Mouse (Mus musculus) cortical plate, adult 2 months (tissue): ENCODE results near the gene Hormad1. TPM values are rescaled to one million over a fixed set of nuclear protein-coding genes. Genes with fewer than 3 reads are reported as not detected.

Experiments
- H3K27ac ChIP-seq: fragments of 200-500 bp; 2 replicates; pipeline ENCODE4 v1.5.1; 2012; ENCODE audit warnings: low read length, control low read depth, inconsistent platforms; ENCODE audit not compliant: insufficient read depth
- H3K4me1 ChIP-seq: fragments of 200-500 bp; 2 replicates; pipeline ENCODE4 v1.6.1; 2011; ENCODE audit warnings: low read length; ENCODE audit not compliant: control insufficient read depth, insufficient read depth
- H3K4me3 ChIP-seq: fragments of 200-500 bp; 2 replicates; pipeline ENCODE4 v1.5.1; 2011; ENCODE audit warnings: mild to moderate bottlenecking, low read length, control low read depth; ENCODE audit not compliant: insufficient read depth
- CTCF ChIP-seq: fragments of 200-500 bp; IDR thresholded peaks from 2 replicates; pipeline ENCODE4 v1.5.1; 2011; ENCODE audit warnings: mild to moderate bottlenecking, control low read depth, low read length; ENCODE audit not compliant: insufficient read depth; ENCODE audit errors: extremely low read depth
- POLR2A ChIP-seq: fragments of 200-500 bp; IDR thresholded peaks from 2 replicates; pipeline ENCODE4 v1.6.1; 2011; ENCODE audit warnings: mild to moderate bottlenecking, low read length, control low read depth; ENCODE audit not compliant: insufficient read depth; ENCODE audit errors: extremely low read depth
- polyA plus RNA-seq: library from polyadenylated mRNA; depleted of rRNA; stranded (reverse); fragments of >200 nt; gene quantifications from 2 replicates; pipeline ENCODE4 v1.2.3, GENCODE M21; 2012; rRNA removed

Gene Hormad1
- not detected in 2 replicates for polyA plus RNA-seq

GRCm38 (mm10) chr3:95559437-95559836 lies at the start of gene Hormad1:
Gene Hormad1, plus strand, starts transcription at chr3:95559677.
- no peaks in the 10 kb centered on the region for H3K4me1 ChIP-seq
- TF ChIP-seq POLR2A (no peak), CTCF (no peak)
- no peak within 1 kb of the TSS for H3K27ac ChIP-seq
- no peak within 1 kb of the TSS for H3K4me3 ChIP-seq

- TF ChIP-seq CTCF (no peak), POLR2A (no peak)
- no peak overlapping the region for H3K27ac ChIP-seq
- H3K4me1 ChIP-seq, result no peaks in the 10 kb centered on the region
- no peak overlapping the region for H3K4me3 ChIP-seq
Measured at GRCm38 (mm10) chr3:95511611-95512180, 47.8 kb upstream of the Hormad1 start.

- Histone ChIP-seq H3K4me1 (peaks cover 2% of the 10 kb centered on the region; the same call in 1 of the 2 replicates), H3K4me3 (no peak overlapping the region), H3K27ac (no peak overlapping the region)
- TF ChIP-seq CTCF, result no peak
- TF ChIP-seq POLR2A, result no peak
Measured at GRCm38 (mm10) chr3:95516614-95517041, 42.8 kb upstream of the Hormad1 start.

GRCm38 (mm10) chr3:95517493-95517898 lies 42.0 kb upstream of the Hormad1 start:
- Histone ChIP-seq H3K27ac (no peak overlapping the region), H3K4me1 (peaks cover 2% of the 10 kb centered on the region; the same call in 1 of the 2 replicates), H3K4me3 (no peak overlapping the region)
- TF ChIP-seq CTCF, result peak; percentile 91
- TF ChIP-seq POLR2A, result no peak

- H3K27ac ChIP-seq, result no peak overlapping the region
- H3K4me3 ChIP-seq, result no peak overlapping the region
- H3K4me1 ChIP-seq, result peaks cover 2% of the 10 kb centered on the region; the same call in 1 of the 2 replicates
- TF ChIP-seq CTCF, result no peak
- TF ChIP-seq POLR2A, result no peak
Measured at GRCm38 (mm10) chr3:95518891-95519290, 40.6 kb upstream of the Hormad1 start.

GRCm38 (mm10) chr3:95519315-95519714 lies 40.2 kb upstream of the Hormad1 start:
- Histone ChIP-seq H3K4me1 (peaks cover 2% of the 10 kb centered on the region; the same call in 1 of the 2 replicates), H3K4me3 (no peak overlapping the region), H3K27ac (no peak overlapping the region)
- TF ChIP-seq CTCF, result no peak
- TF ChIP-seq POLR2A, result no peak

GRCm38 (mm10) chr3:95520100-95520499 lies 39.4 kb upstream of the Hormad1 start:
- H3K4me1 ChIP-seq, result peaks cover 2% of the 10 kb centered on the region; the same call in 1 of the 2 replicates
- no peak overlapping the region for H3K4me3 ChIP-seq
- no peak overlapping the region for H3K27ac ChIP-seq
- TF ChIP-seq POLR2A (no peak), CTCF (no peak)

GRCm38 (mm10) chr3:95521168-95521567 lies 38.3 kb upstream of the Hormad1 start:
- TF ChIP-seq CTCF (no peak), POLR2A (no peak)

GRCm38 (mm10) chr3:95523662-95524061 lies 35.8 kb upstream of the Hormad1 start:
- Histone ChIP-seq H3K4me3 (no peak overlapping the region), H3K27ac (no peak overlapping the region), H3K4me1 (no peaks in the 10 kb centered on the region)
- TF ChIP-seq POLR2A (no peak), CTCF (no peak)

More at GRCm38 (mm10) chr3:95521168-95521567, 38.3 kb upstream of the Hormad1 start:
- H3K4me3 ChIP-seq, result no peak overlapping the region
- peaks cover 2% of the 10 kb centered on the region; the same call in 1 of the 2 replicates for H3K4me1 ChIP-seq
- H3K27ac ChIP-seq, result no peak overlapping the region

- no peak overlapping the region for H3K27ac ChIP-seq
- no peak overlapping the region for H3K4me3 ChIP-seq
- TF ChIP-seq POLR2A (no peak), CTCF (no peak)
- H3K4me1 ChIP-seq, result no peaks in the 10 kb centered on the region
Measured at GRCm38 (mm10) chr3:95524673-95525072, 34.8 kb upstream of the Hormad1 start.
